Mouse (Mus musculus): ENCODE data around the gene Rhbdd2. TPM values are rescaled to one million over a fixed set of nuclear protein-coding genes. Genes with fewer than 3 reads are reported as not detected.
A peak's percentile ranks its signal among the peaks of the same experiment; 100 is the strongest.
"Not testable (repeated sequence)": the region's sequence is repeated elsewhere in the genome, so short reads cannot be mapped to it uniquely, and the experiment has no call there.

The Rhbdd2 gene
- polyA plus RNA-seq (2016; fragmentation: Nextera tagmentation; extraction: Ambion mirVana): 51.4 and 57.3 TPM in 2 replicates

DNA sequence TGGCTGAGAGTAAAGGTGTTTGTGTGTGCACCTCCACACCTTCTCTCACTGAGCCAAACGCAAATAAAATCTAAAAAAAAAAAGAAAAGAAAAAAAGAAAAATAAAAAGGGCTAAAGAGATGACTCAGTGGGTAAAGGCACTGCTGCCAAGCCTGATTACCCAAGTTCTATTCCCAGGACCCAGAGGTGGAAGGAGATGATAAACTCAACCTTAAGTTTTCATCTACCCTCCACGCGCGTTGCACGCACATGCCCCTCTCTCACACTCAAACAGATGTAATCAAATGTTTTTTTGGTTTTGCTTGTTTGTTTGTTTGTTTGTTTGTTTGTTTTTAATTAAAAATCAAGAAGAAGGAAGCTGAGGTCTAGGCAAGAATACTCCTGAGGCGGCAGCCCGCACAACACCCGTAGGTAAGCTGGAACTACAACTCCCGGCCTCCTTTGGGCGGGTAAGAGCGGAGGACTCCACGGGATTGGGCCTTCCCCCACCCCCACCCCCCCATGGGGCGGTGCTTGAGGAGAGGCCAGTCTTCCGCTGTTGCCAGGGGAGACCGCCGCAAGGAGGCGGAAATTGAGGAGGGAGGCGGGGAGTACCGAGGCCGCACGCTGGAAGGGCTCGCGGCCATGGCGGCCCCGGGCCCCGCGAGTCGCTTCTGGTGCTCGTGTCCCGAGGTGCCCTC is at the start of gene Rhbdd2:
Gene Rhbdd2 (plus strand): TSS at position 502 of the 680 bp plus-strand sequence.
- H3K9me3 ChIP-seq: no peaks in the 10 kb centered on the region
- peaks cover 24% of the 10 kb centered on the region for H3K36me3 ChIP-seq (replicated peaks)
- DNase-seq (ENCODE audit: extremely low spot score, low spot score): peak; percentile 96
- 11% methylated on average over 30 of the region's 30 CpGs for WGBS
- no peaks in the 10 kb centered on the region for H3K27me3 ChIP-seq (ENCODE audit: poor library complexity, severe bottlenecking)
- H3K27ac ChIP-seq: peak within 1 kb of the TSS; percentile 98
- peak within 1 kb of the TSS; percentile 89 for H3K4me3 ChIP-seq
- peaks cover 13% of the 10 kb centered on the region for H3K4me1 ChIP-seq

- Histone ChIP-seq H3K36me3 (replicated peaks) (no peaks in the 10 kb centered on the region), H3K4me1 (peaks cover 6% of the 10 kb centered on the region; the same call in 1 of the 2 replicates), H3K4me3 (no peak overlapping the region), H3K9me3 (peaks cover 8% of the 10 kb centered on the region), H3K27ac (no peak overlapping the region), H3K27me3 (ENCODE audit: poor library complexity, severe bottlenecking) (no peaks in the 10 kb centered on the region)
- DNase-seq (ENCODE audit: extremely low spot score, low spot score): no peak
- 89% methylated on average over 8 of the region's 8 CpGs for WGBS
These were observed 46.7 kb upstream of the Rhbdd2 start for GRCm38 (mm10) chr5:135585691-135586090.

GRCm38 (mm10) chr5:135587764-135588163 is 44.7 kb upstream of the Rhbdd2 start:
- DNase-seq (ENCODE audit: extremely low spot score, low spot score): no peak
- peaks cover 18% of the 10 kb centered on the region for H3K9me3 ChIP-seq
- no peak overlapping the region for H3K4me3 ChIP-seq
- H3K27me3 ChIP-seq (ENCODE audit: poor library complexity, severe bottlenecking): no peaks in the 10 kb centered on the region
- H3K4me1 ChIP-seq: peaks cover 6% of the 10 kb centered on the region; the same call in 1 of the 2 replicates
- no peaks in the 10 kb centered on the region for H3K36me3 ChIP-seq (replicated peaks)
- 90% methylated on average over 4 of the region's 4 CpGs for WGBS
- no peak overlapping the region for H3K27ac ChIP-seq

GRCm38 (mm10) chr5:135589996-135590784 is 42.2 kb upstream of the Rhbdd2 start:
- DNase-seq (ENCODE audit: extremely low spot score, low spot score): no peak
- 83% methylated on average over 12 of the region's 12 CpGs for WGBS
- no peaks in the 10 kb centered on the region for H3K36me3 ChIP-seq (replicated peaks)

GRCm38 (mm10) chr5:135604643-135605042 is 27.8 kb upstream of the Rhbdd2 start:
- DNase-seq (ENCODE audit: extremely low spot score, low spot score); H3K27me3 ChIP-seq (ENCODE audit: poor library complexity, severe bottlenecking); H3K4me1 ChIP-seq; H3K27ac ChIP-seq; H3K4me3 ChIP-seq; H3K36me3 ChIP-seq (replicated peaks): not testable (repeated sequence)
- H3K9me3 ChIP-seq: peaks cover 12% of the 10 kb centered on the region
- no CpG with 5 or more reads among the region's 1 CpGs for WGBS

More at GRCm38 (mm10) chr5:135589996-135590784, 42.2 kb upstream of the Rhbdd2 start:
- H3K27ac ChIP-seq: no peak overlapping the region
- no peak overlapping the region for H3K4me3 ChIP-seq
- H3K9me3 ChIP-seq: peaks cover 18% of the 10 kb centered on the region
- peaks cover 6% of the 10 kb centered on the region; the same call in 1 of the 2 replicates for H3K4me1 ChIP-seq
- no peaks in the 10 kb centered on the region for H3K27me3 ChIP-seq (ENCODE audit: poor library complexity, severe bottlenecking)

DNA sequence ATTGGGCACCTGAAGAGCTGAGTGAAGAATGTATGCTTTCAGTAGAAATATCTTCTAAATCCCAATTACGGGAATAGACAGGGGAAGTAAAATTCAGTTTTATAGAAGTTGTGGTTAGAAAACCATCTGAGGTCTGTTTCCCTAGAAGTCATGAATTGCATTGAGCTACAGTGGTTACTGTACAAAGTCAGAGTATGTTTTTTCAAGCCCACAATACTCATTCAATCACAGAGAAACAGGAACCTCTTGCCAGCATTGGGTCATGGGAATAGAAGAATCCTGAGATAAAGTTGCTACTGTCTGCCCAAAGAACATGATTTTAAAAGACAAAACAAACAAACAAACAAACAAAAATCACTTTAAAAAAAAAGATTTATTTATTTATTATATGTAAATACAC is 25.7 kb upstream of the Rhbdd2 start:
- H3K4me1 ChIP-seq; DNase-seq (ENCODE audit: extremely low spot score, low spot score); H3K27me3 ChIP-seq (ENCODE audit: poor library complexity, severe bottlenecking); H3K4me3 ChIP-seq; H3K36me3 ChIP-seq (replicated peaks); H3K27ac ChIP-seq: not testable (repeated sequence)
- no CpG with 5 or more reads among the region's 1 CpGs for WGBS
- peaks cover 12% of the 10 kb centered on the region for H3K9me3 ChIP-seq

DNA sequence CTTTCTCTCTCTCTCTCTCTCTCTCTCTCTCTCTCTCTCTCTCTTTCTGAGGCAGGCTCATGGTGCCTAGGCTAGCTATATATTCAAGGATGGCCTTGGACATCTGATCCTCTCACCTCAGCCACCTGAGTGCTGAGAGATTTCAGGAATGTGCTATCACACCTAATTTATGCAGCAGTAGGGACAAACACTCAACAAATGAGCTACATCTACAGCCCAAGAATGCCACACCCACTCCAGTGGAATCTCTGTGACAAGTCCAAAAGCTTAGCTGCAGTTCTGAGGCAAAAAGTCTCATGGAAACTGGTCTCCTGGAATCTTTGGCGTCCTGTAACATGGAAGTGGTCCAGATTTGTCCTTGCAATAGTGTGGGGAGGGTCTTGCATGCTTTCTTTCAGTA is 24.8 kb upstream of the Rhbdd2 start:
- peaks cover 13% of the 10 kb centered on the region for H3K9me3 ChIP-seq
- no peak overlapping the region for H3K4me3 ChIP-seq
- 58% methylated on average over 1 of the region's 1 CpGs for WGBS
- H3K27ac ChIP-seq: no peak overlapping the region
- DNase-seq (ENCODE audit: extremely low spot score, low spot score): no peak
- no peaks in the 10 kb centered on the region for H3K27me3 ChIP-seq (ENCODE audit: poor library complexity, severe bottlenecking)
- no peaks in the 10 kb centered on the region for H3K36me3 ChIP-seq (replicated peaks)
- H3K4me1 ChIP-seq: no peaks in the 10 kb centered on the region

- Histone ChIP-seq H3K4me3 (no peak overlapping the region), H3K36me3 (replicated peaks) (no peaks in the 10 kb centered on the region), H3K27me3 (ENCODE audit: poor library complexity, severe bottlenecking) (no peaks in the 10 kb centered on the region), H3K27ac (no peak overlapping the region), H3K9me3 (peaks cover 7% of the 10 kb centered on the region; the same call in 1 of the 2 replicates), H3K4me1 (no peaks in the 10 kb centered on the region)
- WGBS: 78% methylated on average over 4 of the region's 4 CpGs
- DNase-seq (ENCODE audit: extremely low spot score, low spot score): no peak
These were observed 22.6 kb upstream of the Rhbdd2 start for GRCm38 (mm10) chr5:135609794-135610193.

- 92% methylated on average over 10 of the region's 10 CpGs for WGBS
- not testable (repeated sequence) for H3K4me1 ChIP-seq; H3K27me3 ChIP-seq (ENCODE audit: poor library complexity, severe bottlenecking)
These were observed 12.7 kb upstream of the Rhbdd2 start for GRCm38 (mm10) chr5:135619741-135620140.

DNA sequence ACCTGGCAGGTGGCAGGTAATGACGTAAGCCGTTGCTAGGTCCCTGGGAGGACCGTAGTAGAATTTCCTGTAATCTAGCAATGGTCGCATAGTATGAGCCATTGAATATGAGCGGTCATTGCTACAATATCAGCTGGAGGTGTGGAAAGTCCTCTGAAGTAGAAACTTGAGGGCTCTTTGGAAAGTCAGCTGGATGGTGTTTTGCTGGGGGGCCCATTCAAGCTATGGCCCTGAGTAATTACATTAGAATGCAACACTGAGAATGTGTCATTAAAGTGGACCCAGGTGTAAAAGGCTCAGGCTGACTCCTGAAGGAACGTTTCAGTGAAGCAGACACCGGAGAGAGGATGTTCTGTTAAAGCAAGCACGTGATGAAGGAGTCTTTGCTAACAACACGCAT is 11.9 kb upstream of the Rhbdd2 start:
- 0 out of 2 replicates have a peak, but pooled peaks cover 2% of the 10 kb centered on the region for H3K4me1 ChIP-seq
- 86% methylated on average over 9 of the region's 9 CpGs for WGBS
- DNase-seq (ENCODE audit: extremely low spot score, low spot score): no peak
- H3K36me3 ChIP-seq (replicated peaks): no peaks in the 10 kb centered on the region
- no peaks in the 10 kb centered on the region for H3K27me3 ChIP-seq (ENCODE audit: poor library complexity, severe bottlenecking)
- no peak overlapping the region for H3K27ac ChIP-seq
- H3K9me3 ChIP-seq: no peaks in the 10 kb centered on the region
- no peak overlapping the region for H3K4me3 ChIP-seq

More at GRCm38 (mm10) chr5:135619741-135620140, 12.7 kb upstream of the Rhbdd2 start:
- not testable (repeated sequence) for H3K36me3 ChIP-seq (replicated peaks); H3K4me3 ChIP-seq; H3K9me3 ChIP-seq; H3K27ac ChIP-seq; DNase-seq (ENCODE audit: extremely low spot score, low spot score)

- Histone ChIP-seq H3K9me3 (no peaks in the 10 kb centered on the region), H3K4me1 (0 out of 2 replicates have a peak, but pooled peaks cover 2% of the 10 kb centered on the region), H3K27ac (no peak overlapping the region), H3K4me3 (no peak overlapping the region), H3K36me3 (replicated peaks) (no peaks in the 10 kb centered on the region), H3K27me3 (ENCODE audit: poor library complexity, severe bottlenecking) (no peaks in the 10 kb centered on the region)
- DNase-seq (ENCODE audit: extremely low spot score, low spot score): no peak
- WGBS: 87% methylated on average over 10 of the region's 10 CpGs
These were observed 10.7 kb upstream of the Rhbdd2 start for GRCm38 (mm10) chr5:135621725-135622124.

DNA sequence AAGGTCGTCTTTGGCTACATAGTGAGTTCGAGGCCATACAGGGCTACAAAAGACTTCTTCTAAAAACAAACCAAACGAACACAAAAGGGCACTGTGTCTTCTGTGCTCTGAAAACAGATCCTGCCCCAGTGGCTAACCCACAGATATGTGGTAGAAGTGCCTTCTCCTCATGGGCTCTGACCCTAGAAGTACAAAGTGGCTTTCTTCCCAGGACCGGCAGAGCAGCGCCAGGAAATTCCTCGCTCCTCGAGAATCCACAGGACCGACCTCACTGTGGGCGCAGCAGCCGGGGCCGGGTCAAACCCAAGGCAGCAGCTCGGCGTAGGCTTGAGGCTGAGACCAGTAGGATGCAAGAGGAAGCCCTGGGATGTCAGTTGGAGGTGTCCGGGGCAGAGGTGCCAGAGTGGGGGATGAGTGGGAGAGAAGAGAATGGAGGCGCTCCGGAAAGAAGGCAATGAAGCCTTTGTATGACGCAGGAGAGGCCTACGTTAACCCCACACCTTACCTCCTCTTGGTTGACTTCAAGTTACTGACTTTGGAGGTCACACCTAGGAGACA is 9.3 kb upstream of the Rhbdd2 start:
- H3K27ac ChIP-seq: no peak overlapping the region
- DNase-seq (ENCODE audit: extremely low spot score, low spot score): no peak
- no peak overlapping the region for H3K4me3 ChIP-seq
- no peaks in the 10 kb centered on the region for H3K27me3 ChIP-seq (ENCODE audit: poor library complexity, severe bottlenecking)
- 0 out of 2 replicates have a peak, but pooled peaks cover 2% of the 10 kb centered on the region for H3K4me1 ChIP-seq
- 83% methylated on average over 18 of the region's 18 CpGs for WGBS
- H3K9me3 ChIP-seq: no peaks in the 10 kb centered on the region
- no peaks in the 10 kb centered on the region for H3K36me3 ChIP-seq (replicated peaks)

GRCm38 (mm10) chr5:135628916-135629315 is 3.5 kb upstream of the Rhbdd2 start:
- Histone ChIP-seq H3K9me3 (no peaks in the 10 kb centered on the region), H3K36me3 (replicated peaks) (no peaks in the 10 kb centered on the region), H3K4me3 (no peak overlapping the region), H3K4me1 (peaks cover 9% of the 10 kb centered on the region), H3K27me3 (ENCODE audit: poor library complexity, severe bottlenecking) (no peaks in the 10 kb centered on the region), H3K27ac (no peak overlapping the region)
- 45% methylated on average over 10 of the region's 10 CpGs for WGBS
- DNase-seq (ENCODE audit: extremely low spot score, low spot score): no peak

All from forebrain, embryonic 10.5 days (tissue).